Mouse (Mus musculus) liver, embryonic 18 days (tissue): ENCODE measurements around the gene Mlec. TPM values are rescaled to one million over a fixed set of nuclear protein-coding genes. Genes with fewer than 3 reads are reported as not detected.

Experiments
- polyA plus RNA-seq: library from polyadenylated mRNA; depleted of rRNA; stranded (reverse); fragments of >200 nt; gene quantifications from 2 replicates; pipeline ENCODE4 v1.2.3, GENCODE M21; 2012; rRNA removed

Gene Mlec
- 36.1 and 40.4 TPM in 2 replicates for polyA plus RNA-seq

DNA sequence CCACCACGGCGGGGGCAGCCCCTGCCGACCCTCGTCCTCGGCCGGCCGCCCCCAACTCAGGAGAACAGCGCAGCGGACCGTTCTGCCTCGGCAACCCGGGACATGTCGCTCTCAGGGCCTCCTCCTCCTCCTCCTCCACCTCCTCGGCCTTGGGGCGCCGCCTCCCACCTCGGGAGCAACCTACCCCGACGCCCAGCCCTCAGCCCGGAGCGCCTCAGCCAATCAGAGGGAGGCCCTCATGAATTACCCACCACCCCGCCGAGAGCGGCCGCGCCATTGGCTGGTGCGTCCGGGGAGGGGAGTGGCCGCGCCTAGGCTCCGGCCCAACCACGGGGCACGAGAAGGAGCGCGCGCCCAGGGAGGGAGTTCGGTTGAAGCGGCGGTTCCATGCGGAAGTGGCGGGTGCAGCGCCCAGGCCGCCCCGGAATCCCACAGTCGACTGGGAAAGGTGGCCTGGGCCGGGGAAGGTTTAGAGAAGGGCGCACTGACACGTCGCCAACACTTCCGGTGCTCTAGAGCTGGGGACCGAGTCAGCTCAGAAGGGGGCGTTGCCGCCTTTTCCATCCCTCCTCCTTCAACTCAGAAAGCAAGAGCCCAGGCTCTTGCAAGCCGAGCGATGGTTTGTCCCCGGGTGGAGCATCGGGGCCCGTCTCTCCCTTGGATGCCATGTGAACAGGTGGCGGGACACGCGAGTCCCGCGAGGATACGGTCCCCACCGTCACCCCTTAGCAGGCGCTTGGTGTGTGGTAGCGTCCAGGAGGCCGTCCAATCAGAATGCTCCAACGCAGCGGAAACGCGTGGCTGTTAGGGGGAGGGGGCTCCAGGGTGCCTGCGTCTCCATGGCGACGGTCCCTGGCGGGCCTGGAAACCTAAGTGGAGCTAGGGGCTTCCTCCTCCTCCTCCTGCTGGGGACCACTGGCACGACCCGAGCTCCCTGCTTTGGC lies at the start of gene Mlec:
Gene Mlec (minus strand): TSS at position 140 of the 944 bp plus-strand sequence.

GRCm38 (mm10) chr5:115193669-115194625 lies 36.0 kb upstream of the Mlec start, which contains the start of gene Cabp1:
Cabp1 (minus strand) TSS chr5:115194381.

GRCm38 (mm10) chr5:115134234-115135165 lies 23.5 kb downstream of the Mlec start, which contains the start of gene Unc119b:
Unc119b (minus strand) TSS chr5:115134975.

DNA sequence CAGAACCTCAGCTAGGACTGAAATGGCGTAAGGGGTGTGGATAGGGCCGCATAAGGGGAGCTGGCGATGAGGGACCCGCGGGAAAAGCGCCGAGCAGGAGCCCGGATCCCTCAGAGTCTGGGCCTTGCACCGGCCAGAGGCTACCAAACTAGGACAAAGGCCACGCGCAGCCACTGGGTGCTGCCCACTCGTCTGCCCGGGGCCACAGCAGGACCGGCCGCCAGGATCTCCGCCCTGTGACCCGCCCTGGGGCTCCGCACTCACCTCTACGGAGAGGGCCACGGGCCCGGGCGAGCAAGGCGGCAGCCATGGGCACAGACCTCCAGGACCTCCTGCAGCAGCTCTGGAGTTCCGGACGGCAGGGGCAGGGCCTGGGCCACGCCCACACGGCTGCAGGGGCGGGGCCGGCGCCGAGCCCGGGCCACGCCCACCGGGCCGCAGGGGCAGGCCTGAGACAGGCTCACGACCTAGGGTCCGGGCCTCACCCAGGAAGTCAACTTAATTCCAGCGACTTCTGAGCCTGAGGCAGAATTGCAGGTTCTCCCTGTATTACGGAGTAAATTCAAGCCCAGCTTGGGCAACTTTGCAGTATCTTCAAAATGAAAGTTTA lies 38.9 kb downstream of the Mlec start, which contains the start of gene Acads:
Gene Acads (minus strand): TSS at position 386 of the 610 bp plus-strand sequence.

GRCm38 (mm10) chr5:115098195-115098594 lies 59.8 kb downstream of the Mlec start, which contains the start of gene Gm10401:
Gm10401 (minus strand) TSS chr5:115098295.

Other genes with a start within 250 kb of the Mlec start
- 3.1 and 6.2 TPM in 2 replicates for gene Oasl1, start 234.9 kb downstream of the Mlec start, polyA plus RNA-seq
- gene 2210016L21Rik, start 216.0 kb downstream of the Mlec start, polyA plus RNA-seq: 7.1 and 7.9 TPM in 2 replicates
- 2.3 and 2.7 TPM in 2 replicates for gene Hnf1a, start 187.1 kb downstream of the Mlec start, polyA plus RNA-seq
- 13.8 and 16.0 TPM in 2 replicates for gene Sppl3, start 147.0 kb downstream of the Mlec start, polyA plus RNA-seq
- not detected in 2 replicates for gene Gm10401, start 59.9 kb downstream of the Mlec start, polyA plus RNA-seq
- 69.8 and 75.2 TPM in 2 replicates for gene Acads, start 38.8 kb downstream of the Mlec start, polyA plus RNA-seq
- gene Unc119b, start 23.2 kb downstream of the Mlec start, polyA plus RNA-seq: 10.1 and 10.4 TPM in 2 replicates
- 0.35 and 0.49 TPM in 2 replicates for gene Cabp1, start 36.2 kb upstream of the Mlec start, polyA plus RNA-seq
- gene Pop5, start 77.7 kb upstream of the Mlec start, polyA plus RNA-seq: 39.8 and 41.2 TPM in 2 replicates
- 75.3 and 78.6 TPM in 2 replicates for gene Rnf10, start 114.7 kb upstream of the Mlec start, polyA plus RNA-seq
- gene Coq5, start 121.5 kb upstream of the Mlec start, polyA plus RNA-seq: 7.5 and 7.9 TPM in 2 replicates
- 100 and 145 TPM in 2 replicates for gene Dynll1, start 142.8 kb upstream of the Mlec start, polyA plus RNA-seq
- 37.0 and 37.6 TPM in 2 replicates for gene Srsf9, start 169.0 kb upstream of the Mlec start, polyA plus RNA-seq
- 10.8 and 10.9 TPM in 2 replicates for gene Gatc, start 183.0 kb upstream of the Mlec start, polyA plus RNA-seq
- gene Triap1, start 183.0 kb upstream of the Mlec start, polyA plus RNA-seq: 13.5 and 13.6 TPM in 2 replicates
- gene Cox6a1, start 190.8 kb upstream of the Mlec start, polyA plus RNA-seq: 1,034 and 1,123 TPM in 2 replicates